Mouse (Mus musculus) erythroblast, embryonic 14.5 days (primary cell): ENCODE measurements around the gene Serinc5.

ENCODE experiments used
- GATA1 ChIP-seq: IDR thresholded peaks from 2 replicates; pipeline ENCODE4 v1.6.1; 2012; ENCODE audit warnings: low read length, inconsistent platforms, mixed read lengths
- TAL1 ChIP-seq: IDR thresholded peaks from 3 replicates; pipeline ENCODE4 v1.6.1; 2012; ENCODE audit warnings: low read length, inconsistent platforms, mixed read lengths

DNA sequence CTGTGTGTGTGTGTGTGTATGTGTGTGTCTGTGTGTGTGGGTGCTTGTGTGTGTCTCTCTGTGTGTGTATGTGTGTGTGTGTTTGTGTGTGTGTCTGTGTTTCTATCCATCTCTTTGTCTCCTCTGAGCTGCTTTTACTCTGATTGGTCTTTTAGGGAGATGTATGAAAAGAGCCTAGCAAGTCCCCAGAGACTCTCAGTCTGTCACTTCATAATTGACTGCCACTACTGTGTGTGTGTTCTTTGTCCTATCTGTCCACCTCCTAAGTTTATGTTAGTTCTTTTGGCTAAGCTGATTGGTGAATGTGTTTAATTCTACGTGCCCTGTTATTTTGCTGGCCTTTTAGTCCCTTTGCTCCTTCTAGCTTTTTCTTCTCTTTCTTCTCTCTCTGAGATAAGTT lies 124.8 kb downstream of the Serinc5 start:
- TF ChIP-seq GATA1 (no peak), TAL1 (no peak)
